Mouse (Mus musculus) intestine, embryonic 14.5 days (tissue): ENCODE data around the gene AU022252. TPM values are rescaled to one million over a fixed set of nuclear protein-coding genes. Genes with fewer than 3 reads are reported as not detected.
A peak's percentile ranks its signal among the peaks of the same experiment; 100 is the strongest.

Experiments
- ATAC-seq: fragments of 200-750 bp; cut with Nextera tagmentation; replicated peaks from 2 replicates; pipeline ENCODE4 v1.8.0; 2017; ENCODE audit warnings: low read depth, moderate number of reproducible peaks, moderate TSS enrichment, moderate library complexity; ENCODE audit not compliant: low FRiP score, low TSS enrichment
- DNase-seq: peaks from one replicate; pipeline ENCODE4 v3.0.0-alpha.2; 2018; ENCODE audit warnings: low spot score
- H3K27ac ChIP-seq: fragments of 300-500 bp; sonication (generic); 2 replicates; pipeline ENCODE4 v1.5.1; 2014; ENCODE audit warnings: low read depth, mild to moderate bottlenecking, control low read depth
- H3K27me3 ChIP-seq: fragments of 300-500 bp; sonication (generic); replicated peaks from 2 replicates; pipeline ENCODE4 v1.6.1; 2014; ENCODE audit warnings: low read length, control low read depth; ENCODE audit not compliant: control insufficient read depth, insufficient read depth
- H3K36me3 ChIP-seq: fragments of 300-500 bp; sonication (generic); 2 replicates; pipeline ENCODE4 v1.6.1; 2014; ENCODE audit warnings: low read length, control low read depth; ENCODE audit not compliant: control insufficient read depth, insufficient read depth
- H3K4me1 ChIP-seq: fragments of 300-500 bp; sonication (generic); replicated peaks from 2 replicates; pipeline ENCODE4 v1.6.1; 2014; ENCODE audit warnings: low read length, control low read depth, mixed read lengths; ENCODE audit not compliant: control insufficient read depth, insufficient read depth
- H3K4me2 ChIP-seq: fragments of 300-500 bp; sonication (generic); 2 replicates; pipeline ENCODE4 v1.6.1; 2014; ENCODE audit warnings: low read length
- H3K4me3 ChIP-seq: fragments of 300-500 bp; sonication (generic); 2 replicates; pipeline ENCODE4 v1.5.1; 2014; ENCODE audit warnings: low read depth, low read length, control low read depth, mixed read lengths
- H3K9ac ChIP-seq: fragments of 300-500 bp; sonication (generic); 2 replicates; pipeline ENCODE4 v1.6.1; 2014; ENCODE audit warnings: mild to moderate bottlenecking, low read length
- H3K9me3 ChIP-seq: fragments of 300-500 bp; sonication (generic); 2 replicates; pipeline ENCODE4 v1.6.1; 2016; ENCODE audit warnings: low read length, control low read depth; ENCODE audit not compliant: control insufficient read depth
- WGBS: fragments of 180-500 bp; shearing (Covaris S2); extraction: QIAGEN DNeasy Blood & Tissue Kit; methylation state at CpG from one replicate; pipeline ENCODE4 v1.1.7; 2014; 5-methylcytosine and 5-hydroxymethylcytosine counted together
- polyA plus RNA-seq: library from polyadenylated mRNA; unstranded; fragments of >200 nt; fragmentation: Nextera tagmentation; extraction: Ambion mirVana; gene quantifications from 2 replicates; pipeline ENCODE4 v1.2.1, GENCODE M21; 2014

Gene AU022252
- polyA plus RNA-seq, 1 experiment from 2014 or later, result 27.0 TPM

DNA sequence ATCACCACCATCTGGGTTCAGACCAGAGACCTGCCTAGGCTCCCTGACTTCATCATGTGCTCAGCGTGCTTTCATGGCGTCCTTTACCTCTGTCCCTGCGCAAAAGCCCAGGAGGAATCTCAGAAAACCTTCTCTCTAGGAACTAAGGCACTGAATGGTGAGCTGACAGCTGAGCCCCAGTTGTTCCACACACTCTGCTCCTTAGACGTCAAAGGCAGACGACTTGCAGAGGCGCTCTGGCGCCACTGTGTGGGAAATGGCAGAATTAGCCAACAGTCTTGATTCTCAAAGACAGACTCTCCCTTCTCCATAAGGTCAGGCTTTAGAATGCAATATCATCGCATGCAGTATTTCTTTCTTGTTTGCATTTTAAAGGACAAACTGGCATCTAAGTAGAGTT lies 27.8 kb downstream of the AU022252 start:
- no peak for ATAC-seq
- 22% methylated on average over 8 of the region's 8 CpGs for WGBS

DNA sequence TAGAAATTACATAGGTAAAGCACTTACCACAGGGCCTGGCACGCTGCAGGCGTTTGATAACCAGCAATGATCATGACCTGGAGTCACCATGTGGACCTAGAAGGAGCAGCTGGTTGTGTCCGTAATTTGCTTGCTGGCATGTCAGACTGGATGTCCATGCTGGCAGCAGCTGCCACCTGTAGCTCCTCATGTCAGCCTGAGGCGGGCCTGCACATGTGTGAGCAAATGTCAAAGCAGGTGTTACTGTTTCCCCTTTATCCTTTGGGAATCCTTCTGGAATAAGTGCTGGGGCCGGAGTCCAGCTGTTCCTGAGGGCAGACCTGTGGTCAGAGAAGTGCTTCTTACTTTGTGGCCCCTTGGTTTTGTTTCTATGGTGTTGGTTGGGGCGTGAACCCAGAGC lies 34.4 kb downstream of the AU022252 start:
- 87% methylated on average over 6 of the region's 6 CpGs for WGBS
- no peak overlapping the region for H3K4me2 ChIP-seq
- H3K4me3 ChIP-seq, result no peak overlapping the region
- no peak overlapping the region for H3K9ac ChIP-seq
- DNase-seq, result no peak
- no peaks in the 10 kb centered on the region for H3K9me3 ChIP-seq
- no peaks in the 10 kb centered on the region for H3K27me3 ChIP-seq
- H3K27ac ChIP-seq, result no peak overlapping the region
- peaks cover 9% of the 10 kb centered on the region; the same call in 1 of the 2 replicates for H3K4me1 ChIP-seq
- no peak for ATAC-seq
- H3K36me3 ChIP-seq, result peaks cover 26% of the 10 kb centered on the region

More for the DNA sequence above, 27.8 kb downstream of the AU022252 start:
- Histone ChIP-seq H3K27me3 (no peaks in the 10 kb centered on the region), H3K27ac (no peak overlapping the region), H3K36me3 (peaks cover 13% of the 10 kb centered on the region), H3K9me3 (no peaks in the 10 kb centered on the region), H3K4me3 (no peak overlapping the region), H3K9ac (no peak overlapping the region), H3K4me2 (no peak overlapping the region), H3K4me1 (no peaks in the 10 kb centered on the region)
- DNase-seq, result peak; percentile 66

DNA sequence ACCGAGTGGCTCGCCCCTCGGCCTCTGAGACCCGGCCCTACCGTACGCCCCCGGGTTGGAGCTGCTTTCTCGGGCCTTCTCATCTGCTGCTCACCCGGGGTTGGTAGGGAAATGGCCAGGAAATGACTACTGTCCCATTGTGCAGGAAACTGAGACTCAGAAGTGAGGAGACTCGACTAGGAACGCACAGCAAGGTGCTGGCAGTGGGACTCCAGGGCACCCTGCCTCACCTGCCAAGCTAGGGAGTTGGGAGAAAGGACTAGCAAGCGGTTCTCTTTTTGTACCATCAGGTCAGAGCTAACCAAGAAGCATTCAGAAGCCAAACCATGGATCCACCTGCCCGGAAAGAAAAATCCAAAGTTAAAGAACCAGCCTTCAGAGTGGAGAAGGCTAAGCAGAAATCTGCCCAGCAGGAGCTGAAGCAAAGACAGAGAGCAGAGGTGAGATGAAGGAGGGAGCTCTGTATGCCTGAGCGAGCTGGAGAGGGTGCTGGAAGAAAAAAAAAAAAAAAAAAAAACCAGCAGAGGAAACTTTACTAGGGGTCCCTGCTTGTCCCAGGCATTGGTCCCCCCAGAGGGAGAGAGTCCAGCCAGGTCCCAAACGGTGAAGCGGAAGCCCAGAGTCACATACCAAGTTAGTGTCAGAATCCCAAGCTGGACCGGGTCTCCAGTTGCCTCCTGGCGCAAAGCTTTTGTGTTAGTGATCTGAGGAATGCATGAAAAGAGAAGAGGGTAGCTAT lies 36.8 kb downstream of the AU022252 start:
- H3K27ac ChIP-seq, result peak overlapping the region; percentile 54
- H3K9ac ChIP-seq, result peak overlapping the region; percentile 81
- H3K27me3 ChIP-seq, result no peaks in the 10 kb centered on the region
- WGBS, result 8% methylated on average over 18 of the region's 18 CpGs
- peak overlapping the region; percentile 48 for H3K4me2 ChIP-seq
- DNase-seq (no peak), ATAC-seq (no peak)
- H3K4me3 ChIP-seq, result peak overlapping the region; percentile 83
- H3K36me3 ChIP-seq, result peaks cover 14% of the 10 kb centered on the region; the same call in 1 of the 2 replicates
- no peaks in the 10 kb centered on the region for H3K9me3 ChIP-seq
- peaks cover 9% of the 10 kb centered on the region; the same call in 1 of the 2 replicates for H3K4me1 ChIP-seq

DNA sequence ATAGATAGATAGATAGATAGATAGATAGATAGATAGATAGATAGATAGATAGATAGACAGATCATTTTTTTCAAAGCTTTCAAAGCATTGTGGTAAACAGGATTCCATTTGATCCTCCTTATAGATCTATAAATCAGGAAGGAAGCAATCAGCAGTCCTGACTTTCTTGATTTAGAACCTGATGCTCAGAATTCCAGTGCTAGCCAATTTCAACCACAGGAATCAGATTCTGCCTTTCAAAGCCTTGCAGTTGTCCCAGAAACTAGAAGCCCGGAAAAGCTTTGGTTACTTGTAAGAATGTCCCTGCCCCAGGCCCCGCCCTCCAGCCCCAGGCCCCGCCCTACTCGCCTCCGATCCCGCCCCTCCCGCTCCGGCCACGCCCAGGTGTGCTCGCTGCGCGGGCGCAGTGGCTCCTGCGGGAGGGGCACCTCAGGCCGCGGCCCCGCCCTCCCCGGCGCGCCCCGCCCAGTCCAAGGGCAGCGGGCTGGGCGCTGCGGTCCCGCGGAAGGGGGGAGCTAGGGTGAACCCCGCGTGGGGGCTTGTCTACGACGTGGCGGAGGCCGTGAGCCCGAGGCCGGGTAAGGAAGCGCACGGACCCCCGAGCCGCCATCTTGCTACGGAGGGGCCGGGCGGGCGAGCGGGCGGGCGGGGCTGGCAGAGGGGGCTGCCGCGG lies 37.5 kb downstream of the AU022252 start, which contains the start of gene Svbp:
Gene Svbp (plus strand): TSS at position 398 of the 673 bp plus-strand sequence.
- ATAC-seq, result peak; percentile 94
- peaks cover 9% of the 10 kb centered on the region; the same call in 1 of the 2 replicates for H3K4me1 ChIP-seq
- H3K36me3 ChIP-seq, result peaks cover 13% of the 10 kb centered on the region; the same call in 1 of the 2 replicates
- 1% methylated on average over 38 of the region's 47 CpGs for WGBS
- no peaks in the 10 kb centered on the region for H3K9me3 ChIP-seq
- H3K4me2 ChIP-seq, result peak within 1 kb of the TSS; percentile 48
- peak; percentile 97 for DNase-seq
- H3K27ac ChIP-seq, result peak within 1 kb of the TSS; percentile 54
- H3K4me3 ChIP-seq, result peak within 1 kb of the TSS; percentile 83
- peak within 1 kb of the TSS; percentile 81 for H3K9ac ChIP-seq
- no peaks in the 10 kb centered on the region for H3K27me3 ChIP-seq

DNA sequence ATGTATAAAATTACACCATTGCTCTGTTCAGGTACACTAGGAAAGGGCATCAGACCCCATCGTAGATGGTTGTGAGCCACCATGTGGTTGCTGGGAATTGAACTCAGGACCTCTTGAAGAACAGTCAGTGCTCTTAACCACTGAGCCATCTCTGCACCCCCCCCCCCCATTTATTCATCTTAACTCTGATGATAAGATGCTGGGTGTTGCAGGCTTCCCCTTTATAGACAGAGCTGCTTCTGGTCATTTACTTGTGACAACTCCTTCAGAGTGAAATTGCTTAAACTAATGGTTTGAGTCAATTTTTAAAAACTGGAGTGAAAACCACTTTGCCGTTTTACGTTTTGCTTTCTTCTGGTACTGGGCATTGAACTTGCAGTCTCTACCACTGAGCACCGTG lies 39.8 kb downstream of the AU022252 start:
- 92% methylated on average over 4 of the region's 4 CpGs for whole genome bisulfite sequencing

DNA sequence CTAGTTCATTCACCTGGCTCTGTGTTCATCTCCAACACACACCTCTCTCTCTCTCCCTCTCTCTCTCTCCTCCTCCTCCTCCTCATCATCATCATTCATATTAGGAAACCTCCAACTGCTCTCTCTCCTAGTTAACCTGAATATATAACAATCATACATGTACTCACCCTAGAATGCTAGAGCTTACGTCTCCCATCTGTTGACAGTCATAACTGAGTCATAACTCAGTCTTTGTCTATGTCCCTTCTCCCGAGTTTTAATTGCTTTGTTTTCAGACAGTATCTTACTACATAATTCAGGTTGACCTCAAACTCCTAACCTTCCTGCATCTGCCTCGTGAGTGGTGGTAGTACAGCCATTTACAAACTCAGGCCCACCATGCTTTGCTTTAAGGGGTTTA lies 41.2 kb downstream of the AU022252 start:
- H3K4me3 ChIP-seq, result no peak overlapping the region
- H3K4me2 ChIP-seq, result no peak overlapping the region
- no peaks in the 10 kb centered on the region for H3K9me3 ChIP-seq
- H3K27ac ChIP-seq, result no peak overlapping the region
- ATAC-seq (no peak), DNase-seq (no peak)
- WGBS, result 57% methylated on average over 3 of the region's 3 CpGs
- peaks cover 4% of the 10 kb centered on the region; the same call in 1 of the 2 replicates for H3K4me1 ChIP-seq
- no peaks in the 10 kb centered on the region for H3K36me3 ChIP-seq
- H3K27me3 ChIP-seq, result no peaks in the 10 kb centered on the region
- H3K9ac ChIP-seq, result no peak overlapping the region

More for the DNA sequence above, 39.8 kb downstream of the AU022252 start:
- Histone ChIP-seq H3K4me1 (peaks cover 9% of the 10 kb centered on the region; the same call in 1 of the 2 replicates), H3K9ac (no peak overlapping the region), H3K27me3 (no peaks in the 10 kb centered on the region), H3K27ac (no peak overlapping the region), H3K9me3 (no peaks in the 10 kb centered on the region), H3K4me3 (no peak overlapping the region), H3K4me2 (no peak overlapping the region), H3K36me3 (peaks cover 3% of the 10 kb centered on the region; the same call in 1 of the 2 replicates)
- DNase-seq (no peak), ATAC-seq (no peak)

DNA sequence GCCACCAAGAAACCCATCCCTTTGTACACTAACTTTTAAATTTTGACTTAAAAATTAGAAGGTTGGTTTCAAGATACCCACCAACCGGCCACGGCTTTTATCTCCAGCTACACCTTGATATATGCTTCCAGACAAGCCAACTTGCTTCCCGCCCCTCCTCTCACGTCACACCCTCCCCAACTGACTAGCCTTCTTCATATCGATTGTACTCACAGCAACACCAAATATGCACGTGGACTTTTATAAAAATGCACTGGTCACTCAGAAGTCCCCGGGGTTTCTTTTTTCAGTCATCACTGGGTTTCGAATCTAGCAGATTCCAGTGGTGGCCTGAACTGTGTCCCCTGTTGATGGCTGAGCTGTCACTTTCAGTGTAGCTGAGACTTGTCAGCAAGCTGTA lies 41.9 kb downstream of the AU022252 start:
- H3K4me3 ChIP-seq, result no peak overlapping the region
- 83% methylated on average over 8 of the region's 8 CpGs for WGBS
- H3K27me3 ChIP-seq, result no peaks in the 10 kb centered on the region
- DNase-seq (no peak), ATAC-seq (no peak)
- no peaks in the 10 kb centered on the region for H3K4me1 ChIP-seq
- no peaks in the 10 kb centered on the region for H3K9me3 ChIP-seq
- no peak overlapping the region for H3K27ac ChIP-seq
- H3K9ac ChIP-seq, result no peak overlapping the region
- H3K36me3 ChIP-seq, result no peaks in the 10 kb centered on the region
- no peak overlapping the region for H3K4me2 ChIP-seq

DNA sequence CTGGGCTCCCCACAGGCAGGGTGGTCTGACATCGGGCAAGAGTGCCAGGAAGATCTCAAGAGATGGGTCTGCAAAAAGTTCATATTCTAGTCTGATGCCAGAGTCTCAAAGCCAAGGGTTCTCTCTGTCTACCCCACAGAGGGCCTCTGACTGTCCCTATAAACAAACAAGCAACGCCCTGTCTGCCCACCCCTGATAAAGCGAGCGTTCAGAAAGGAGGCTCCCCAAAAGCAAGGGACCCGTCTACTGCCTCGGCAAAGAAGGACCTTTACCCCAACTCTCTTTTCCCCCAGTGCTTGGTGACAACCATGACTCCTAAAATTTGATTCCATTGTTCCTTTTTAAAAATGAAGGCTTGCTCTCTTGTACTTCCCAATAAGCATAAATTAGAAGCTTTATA lies 42.6 kb downstream of the AU022252 start, which contains the start of gene Ermap:
Gene Ermap (minus strand): TSS at position 148 of the 400 bp plus-strand sequence.
- ATAC-seq, result no peak
- H3K27me3 ChIP-seq, result no peaks in the 10 kb centered on the region
- H3K4me3 ChIP-seq, result no peak within 1 kb of the TSS
- H3K27ac ChIP-seq, result no peak within 1 kb of the TSS
- H3K4me1 ChIP-seq, result no peaks in the 10 kb centered on the region
- H3K4me2 ChIP-seq, result no peak within 1 kb of the TSS
- WGBS, result 72% methylated on average over 6 of the region's 6 CpGs
- no peak for DNase-seq
- H3K9ac ChIP-seq, result no peak within 1 kb of the TSS
- H3K9me3 ChIP-seq, result no peaks in the 10 kb centered on the region
- no peaks in the 10 kb centered on the region for H3K36me3 ChIP-seq
